Mouse (Mus musculus): ENCODE measurements around the gene Plcl2.

- TF ChIP-seq POLR2AphosphoS5 (IDR thresholded peaks at IDR 0.05; ENCODE audit: borderline replicate concordance, low read depth, low read length): no peak
- TF ChIP-seq EP300 (IDR thresholded peaks at IDR 0.05; ENCODE audit: low read depth in 1 of 2, low read length in 2 of 2): peak; percentile 60 to 76; a peak in 3 of 4 replicates
- no peak for TF ChIP-seq CTCF (IDR thresholded peaks at IDR 0.05 in 2 of 3, conservative IDR thresholded peaks at IDR 0.05 in 1 of 3; ENCODE audit: control insufficient read depth in 1 of 3, insufficient read depth in 1 of 3, low read depth in 2 of 3, low read length in 3 of 3, poor library complexity in 1 of 3, severe bottlenecking in 1 of 3)
- no peak for TF ChIP-seq GABPA (IDR thresholded peaks at IDR 0.05; ENCODE audit: low read depth, low read length)
- no peak for TF ChIP-seq TAL1 (IDR thresholded peaks at IDR 0.05; ENCODE audit: low read length)
Observed at GRCm38 (mm10) chr17:50620794-50621537, 111.8 kb downstream of the Plcl2 start.

Measured in MEL (cell line).